Mouse (Mus musculus): ENCODE data around the gene Mat2b.
A peak's percentile ranks its signal among the peaks of the same experiment; 100 is the strongest.
"Not testable (repeated sequence)": the region's sequence is repeated elsewhere in the genome, so short reads cannot be mapped to it uniquely, and the experiment has no call there.

The Mat2b gene

GRCm38 (mm10) chr11:40695103-40695502 is at the start of gene Mat2b:
TSS of gene Mat2b (minus strand) at chr11:40695203.
- no peak for DNase-seq (ENCODE audit: low spot score)

- DNase-seq (ENCODE audit: low spot score): no peak
These were observed 49.3 kb upstream of the Mat2b start for GRCm38 (mm10) chr11:40744348-40744747.

GRCm38 (mm10) chr11:40741605-40742262 is 46.7 kb upstream of the Mat2b start:
- DNase-seq (ENCODE audit: low spot score): no peak

GRCm38 (mm10) chr11:40737369-40737768 is 42.4 kb upstream of the Mat2b start:
- DNase-seq (ENCODE audit: low spot score): no peak

- DNase-seq (ENCODE audit: low spot score): no peak
These were observed 39.3 kb upstream of the Mat2b start for GRCm38 (mm10) chr11:40734251-40734752.

- DNase-seq (ENCODE audit: low spot score): peak; percentile 91
These were observed 38.6 kb upstream of the Mat2b start, which contains the start of the genes Hmmr and Nudcd2 for GRCm38 (mm10) chr11:40733339-40734174. TSS of gene Hmmr (minus strand) at chr11:40733422. TSS of gene Nudcd2 (plus strand) at chr11:40733667.

GRCm38 (mm10) chr11:40732997-40733338 is 38.0 kb upstream of the Mat2b start:
- DNase-seq (ENCODE audit: low spot score): no peak

- no peak for DNase-seq (ENCODE audit: low spot score)
These were observed 23.3 kb upstream of the Mat2b start for GRCm38 (mm10) chr11:40718324-40718723.

GRCm38 (mm10) chr11:40715524-40715923 is 20.5 kb upstream of the Mat2b start:
- DNase-seq (ENCODE audit: low spot score): no peak

GRCm38 (mm10) chr11:40713858-40714257 is 18.9 kb upstream of the Mat2b start:
- no peak for DNase-seq (ENCODE audit: low spot score)

GRCm38 (mm10) chr11:40709899-40710298 is 14.9 kb upstream of the Mat2b start:
- DNase-seq (ENCODE audit: low spot score): not testable (repeated sequence)

- no peak for DNase-seq (ENCODE audit: low spot score)
These were observed 504 bp downstream of the Mat2b start for GRCm38 (mm10) chr11:40694311-40695087.

GRCm38 (mm10) chr11:40693366-40693951 is 1.5 kb downstream of the Mat2b start:
- no peak for DNase-seq (ENCODE audit: low spot score)

- peak; percentile 71 for DNase-seq (ENCODE audit: low spot score)
These were observed 2.3 kb downstream of the Mat2b start for GRCm38 (mm10) chr11:40692511-40693365.

- no peak for DNase-seq (ENCODE audit: low spot score)
These were observed 2.9 kb downstream of the Mat2b start for GRCm38 (mm10) chr11:40692101-40692509.

GRCm38 (mm10) chr11:40690444-40691127 is 4.4 kb downstream of the Mat2b start:
- DNase-seq (ENCODE audit: low spot score): no peak

GRCm38 (mm10) chr11:40683295-40683694 is 11.7 kb downstream of the Mat2b start:
- no peak for DNase-seq (ENCODE audit: low spot score)

GRCm38 (mm10) chr11:40682456-40682855 is 12.5 kb downstream of the Mat2b start:
- no peak for DNase-seq (ENCODE audit: low spot score)

- DNase-seq (ENCODE audit: low spot score): no peak
These were observed 17.8 kb downstream of the Mat2b start for GRCm38 (mm10) chr11:40677169-40677568.

- no peak for DNase-seq (ENCODE audit: low spot score)
These were observed 19.8 kb downstream of the Mat2b start for GRCm38 (mm10) chr11:40675014-40675730.
